Mouse (Mus musculus) G1E (cell line): ENCODE results near the gene Casp14. TPM values are rescaled to one million over a fixed set of nuclear protein-coding genes. Genes with fewer than 3 reads are reported as not detected.

Experiments
- ATAC-seq: 2 replicates; pipeline ENCODE4 v1.8.0; 2016; ENCODE audit warnings: mild to moderate bottlenecking; ENCODE audit not compliant: insufficient number of reproducible peaks, poor library complexity, low FRiP score, severe bottlenecking; ENCODE audit errors: extremely low read depth
- DNase-seq: peaks from one replicate; pipeline ENCODE4 v3.0.0; 2012; ENCODE audit warnings: low spot score
- H3K27me3 ChIP-seq: 2 replicates; pipeline ENCODE4 v1.6.1; 2012; ENCODE audit warnings: mild to moderate bottlenecking, low read length, inconsistent platforms; ENCODE audit not compliant: insufficient read depth
- H3K36me3 ChIP-seq: replicated peaks from 2 replicates; pipeline ENCODE3; 2012; ENCODE audit warnings: mild to moderate bottlenecking, inconsistent platforms
- H3K4me1 ChIP-seq: 2 replicates; pipeline ENCODE4 v1.6.1; 2012; ENCODE audit warnings: low read depth, low read length, inconsistent platforms, mixed read lengths; ENCODE audit not compliant: insufficient read depth
- H3K4me3 ChIP-seq: 2 replicates; pipeline ENCODE4 v1.5.1; 2012; ENCODE audit warnings: low read depth, mild to moderate bottlenecking, inconsistent platforms, low read length, moderate library complexity, mixed read lengths
- H3K9me3 ChIP-seq: replicated peaks from 2 replicates; pipeline ENCODE4 v1.6.1; 2012; ENCODE audit warnings: inconsistent platforms
- CTCF ChIP-seq: IDR thresholded peaks from 2 replicates; pipeline ENCODE4 v1.5.1; 2012; ENCODE audit warnings: low read depth, low read length, inconsistent platforms, mixed read lengths
- GATA1 ChIP-seq: IDR thresholded peaks from 2 replicates; pipeline ENCODE4 v1.6.1; 2012; ENCODE audit warnings: borderline replicate concordance, low read length, inconsistent platforms, mixed read lengths
- GATA2 ChIP-seq: IDR thresholded peaks from 2 replicates; pipeline ENCODE4 v1.6.1; 2012; ENCODE audit warnings: low read depth, low read length, inconsistent platforms, borderline replicate concordance
- POLR2AphosphoS5 ChIP-seq: IDR thresholded peaks from 2 replicates; pipeline ENCODE4 v1.6.1; 2012; ENCODE audit warnings: low read depth, low read length, inconsistent platforms; ENCODE audit not compliant: insufficient replicate concordance
- TAL1 ChIP-seq: conservative IDR thresholded peaks from 2 replicates; pipeline ENCODE4 v1.6.1; 2012; ENCODE audit warnings: low read depth, low read length, inconsistent platforms, mixed read lengths
- polyA plus RNA-seq: library from polyadenylated mRNA; stranded (reverse); fragments of >175 nt; gene quantifications from 2 replicates; pipeline ENCODE4 v1.2.3, GENCODE M21; 2012
- total RNA-seq, 2 experiments: library from RNA; stranded (forward) in 1 of 2; stranded (reverse) in 1 of 2; fragments of 200-1000 nt in 1 of 2; fragments of >200 nt in 1 of 2; fragmentation: Nextera tagmentation in 1 of 2; gene quantifications; 2 replicates each; pipeline ENCODE4 v1.2.3; 2014 to 2017

Casp14 gene
- total RNA-seq (2014; fragmentation: Nextera tagmentation), result not detected in 2 replicates
- total RNA-seq (2017), result 0.12 TPM in 1 of 2 replicates, not detected in the other
- not detected in 2 replicates for polyA plus RNA-seq

DNA sequence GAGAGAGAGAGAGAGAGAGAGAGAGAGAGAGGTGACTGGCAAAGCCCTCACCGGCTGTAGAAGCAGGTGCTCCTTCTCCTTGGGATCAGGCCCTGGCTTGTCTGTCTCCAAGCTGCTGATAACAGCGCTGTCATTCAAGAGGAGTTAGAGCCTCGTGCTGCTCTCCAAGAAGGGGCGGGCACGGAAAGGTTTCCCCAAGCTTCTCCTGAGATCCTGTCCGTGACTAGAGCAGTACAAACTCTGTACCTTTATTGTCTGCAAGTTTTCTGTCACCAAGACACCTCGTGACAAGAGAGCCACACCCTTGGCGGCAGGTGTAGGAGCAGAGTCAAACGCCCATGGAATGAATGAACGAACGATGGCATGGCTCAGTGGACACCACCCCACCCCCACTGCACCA, at the start of gene Casp14:
Casp14 (minus strand) TSS at position 239 of the 400 bp plus-strand sequence.
- H3K36me3 ChIP-seq, result no peaks in the 10 kb centered on the region
- H3K4me1 ChIP-seq, result no peaks in the 10 kb centered on the region
- ATAC-seq (no peak), DNase-seq (no peak)
- H3K27me3 ChIP-seq, result no peaks in the 10 kb centered on the region
- no peak within 1 kb of the TSS for H3K4me3 ChIP-seq
- no peaks in the 10 kb centered on the region for H3K9me3 ChIP-seq
- TF ChIP-seq GATA1, result no peak
- TF ChIP-seq POLR2AphosphoS5, result no peak
- TF ChIP-seq CTCF, result no peak
- TF ChIP-seq TAL1, result no peak
- TF ChIP-seq GATA2, result no peak

DNA sequence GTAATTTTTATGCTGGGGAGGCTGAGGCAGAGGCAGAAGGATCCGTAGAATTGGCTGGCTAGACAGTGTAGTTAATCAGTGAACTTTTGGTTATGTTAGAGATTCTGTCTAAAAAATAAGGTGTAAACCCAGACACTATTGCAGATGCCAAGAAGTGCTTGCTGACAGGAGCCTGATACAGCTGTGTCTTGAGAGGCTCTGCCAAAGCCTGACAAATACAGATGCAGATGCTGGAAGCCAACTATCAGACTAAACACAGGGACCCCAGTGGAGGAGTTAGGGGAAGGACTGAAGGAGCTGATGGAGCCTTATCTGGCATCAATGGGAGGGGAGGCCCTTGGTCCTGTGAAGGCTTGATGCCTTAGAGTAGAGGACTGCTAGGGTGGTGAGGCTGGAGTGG, 47.5 kb upstream of the Casp14 start:
- H3K4me1 ChIP-seq, result no peaks in the 10 kb centered on the region
- no peaks in the 10 kb centered on the region for H3K9me3 ChIP-seq
- H3K4me3 ChIP-seq, result no peak overlapping the region
- H3K36me3 ChIP-seq, result no peaks in the 10 kb centered on the region
- no peak for DNase-seq
- TF ChIP-seq POLR2AphosphoS5, result no peak
- TF ChIP-seq CTCF, result no peak
- no peak for TF ChIP-seq TAL1
- TF ChIP-seq GATA1, result no peak
- TF ChIP-seq GATA2, result no peak
- no peaks in the 10 kb centered on the region; the same call in 1 of the 2 replicates for H3K27me3 ChIP-seq
- no peak for ATAC-seq

DNA sequence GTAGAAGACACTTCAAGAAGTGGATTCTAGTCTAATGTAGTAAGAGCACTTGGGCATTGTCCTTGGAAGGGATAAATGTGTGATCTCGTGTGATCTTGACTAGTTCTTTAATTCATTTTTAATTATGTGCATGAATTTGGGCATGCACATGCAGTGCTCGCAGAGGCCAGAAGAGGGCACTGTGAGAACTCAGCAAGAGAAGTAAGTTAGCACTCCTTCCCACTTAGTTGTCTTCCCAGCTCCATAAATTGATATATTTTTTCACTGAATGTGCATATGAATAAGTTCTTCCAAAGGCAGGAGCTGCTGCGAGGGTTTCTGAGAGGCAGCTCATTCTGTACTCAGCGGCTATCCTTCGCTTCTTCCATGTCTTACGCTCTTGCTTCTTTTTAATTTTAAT, 37.9 kb upstream of the Casp14 start:
- DNase-seq (no peak), ATAC-seq (no peak)
- Histone ChIP-seq H3K9me3 (peaks cover 8% of the 10 kb centered on the region), H3K4me3 (no peak overlapping the region), H3K36me3 (no peaks in the 10 kb centered on the region), H3K4me1 (no peaks in the 10 kb centered on the region), H3K27me3 (no peaks in the 10 kb centered on the region; the same call in 1 of the 2 replicates)
- TF ChIP-seq TAL1, result no peak
- TF ChIP-seq POLR2AphosphoS5, result no peak
- TF ChIP-seq GATA1, result no peak
- TF ChIP-seq GATA2, result no peak
- TF ChIP-seq CTCF, result peak; percentile 67

DNA sequence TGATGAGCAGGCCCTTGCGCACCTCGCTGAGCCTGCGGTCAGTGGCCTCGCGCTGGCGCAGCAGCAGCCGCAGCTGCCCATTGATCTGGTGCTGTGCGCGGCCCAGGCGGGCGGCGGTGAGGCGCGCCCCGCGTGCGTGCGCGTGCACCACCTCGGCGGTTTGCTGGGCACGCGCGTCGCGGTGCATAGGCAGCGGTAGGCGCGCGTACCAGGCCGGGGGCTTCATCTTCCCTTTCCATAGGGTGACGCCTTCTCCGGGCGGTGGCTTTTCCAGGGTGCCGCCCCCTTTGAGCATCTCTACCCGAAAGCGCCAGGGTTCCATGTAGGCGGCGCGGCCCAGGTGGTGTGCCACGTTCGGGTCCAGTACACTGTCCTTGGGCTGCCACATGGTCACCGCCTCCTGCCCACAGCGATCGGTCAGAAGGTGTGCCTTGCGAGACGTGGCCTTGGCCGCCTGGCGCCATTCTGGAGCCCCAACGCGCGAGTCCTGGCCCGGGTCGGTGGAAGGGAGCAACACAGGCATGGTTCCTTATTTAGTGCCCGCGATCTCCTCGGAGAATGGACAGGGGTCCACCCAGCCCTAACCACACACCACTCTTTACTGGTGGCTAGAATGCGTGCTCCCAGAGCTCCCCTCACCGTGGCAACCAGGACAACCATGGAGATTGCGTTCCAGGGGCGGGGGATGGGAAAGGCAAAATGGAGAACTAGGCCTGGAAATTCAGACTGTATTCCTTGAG, 34.5 kb upstream of the Casp14 start, which contains the start of gene Ccdc105:
Ccdc105 (minus strand) TSS at position 614 of the 740 bp plus-strand sequence.
- DNase-seq, result no peak

GRCm38 (mm10) chr10:78748946-78749345, 30.9 kb upstream of the Casp14 start:
- H3K27me3 ChIP-seq, result peaks cover 4% of the 10 kb centered on the region; the same call in 1 of the 2 replicates
- DNase-seq (no peak), ATAC-seq (no peak)
- H3K4me3 ChIP-seq, result no peak overlapping the region
- TF ChIP-seq GATA2 (no peak), GATA1 (no peak), TAL1 (no peak), POLR2AphosphoS5 (no peak), CTCF (no peak)
- no peaks in the 10 kb centered on the region for H3K4me1 ChIP-seq
- no peaks in the 10 kb centered on the region for H3K36me3 ChIP-seq
- peaks cover 19% of the 10 kb centered on the region for H3K9me3 ChIP-seq

More for the DNA sequence above, 34.5 kb upstream of the Casp14 start, which contains the start of gene Ccdc105:
- no peaks in the 10 kb centered on the region for H3K4me1 ChIP-seq
- H3K36me3 ChIP-seq, result no peaks in the 10 kb centered on the region
- no peaks in the 10 kb centered on the region; the same call in 1 of the 2 replicates for H3K27me3 ChIP-seq
- TF ChIP-seq TAL1, result no peak
- no peak for TF ChIP-seq POLR2AphosphoS5
- TF ChIP-seq CTCF, result no peak
- no peak for TF ChIP-seq GATA2
- TF ChIP-seq GATA1, result no peak
- H3K9me3 ChIP-seq, result peaks cover 11% of the 10 kb centered on the region
- H3K4me3 ChIP-seq, result no peak within 1 kb of the TSS; the same call in 1 of the 2 replicates
- ATAC-seq, result no peak

GRCm38 (mm10) chr10:78748161-78748560, 30.1 kb upstream of the Casp14 start:
- no peak for DNase-seq

More at GRCm38 (mm10) chr10:78748161-78748560, 30.1 kb upstream of the Casp14 start:
- no peak for ATAC-seq
- H3K9me3 ChIP-seq, result peaks cover 19% of the 10 kb centered on the region
- no peak for TF ChIP-seq GATA1
- H3K4me3 ChIP-seq, result no peak overlapping the region
- H3K36me3 ChIP-seq, result no peaks in the 10 kb centered on the region
- peaks cover 4% of the 10 kb centered on the region; the same call in 1 of the 2 replicates for H3K27me3 ChIP-seq
- no peaks in the 10 kb centered on the region for H3K4me1 ChIP-seq
